Mouse (Mus musculus) adrenal gland, postnatal 4 days (tissue): Measurements from ENCODE around the gene Agr2. TPM values are rescaled to one million over a fixed set of nuclear protein-coding genes. Genes with fewer than 3 reads are reported as not detected.

Source experiments
- DNase-seq, 2 experiments: peaks; one replicate each; pipeline ENCODE4 v3.0.0; 2021 to 2022; ENCODE audit warnings: low spot score in 2 of 2, mixed read lengths in 2 of 2
- long read RNA-seq, 2 experiments: library from polyadenylated mRNA; stranded (forward); transcript quantifications; one replicate each; pipeline ENCODE4 v2.0.0; 2021
- total RNA-seq, 2 experiments: library from RNA; stranded (reverse); gene quantifications; 2 replicates each; pipeline ENCODE4 v1.2.3; 2021

Agr2 gene
- total RNA-seq, result not detected
- long read RNA-seq, experiment 1, result 0 reads
- long read RNA-seq, experiment 2, result 0 reads

- DNase-seq, result no peak
Measured at GRCm38 (mm10) chr12:35992711-35993110, at the start of gene Agr2. Gene Agr2, plus strand, starts transcription at chr12:35992907.

DNA sequence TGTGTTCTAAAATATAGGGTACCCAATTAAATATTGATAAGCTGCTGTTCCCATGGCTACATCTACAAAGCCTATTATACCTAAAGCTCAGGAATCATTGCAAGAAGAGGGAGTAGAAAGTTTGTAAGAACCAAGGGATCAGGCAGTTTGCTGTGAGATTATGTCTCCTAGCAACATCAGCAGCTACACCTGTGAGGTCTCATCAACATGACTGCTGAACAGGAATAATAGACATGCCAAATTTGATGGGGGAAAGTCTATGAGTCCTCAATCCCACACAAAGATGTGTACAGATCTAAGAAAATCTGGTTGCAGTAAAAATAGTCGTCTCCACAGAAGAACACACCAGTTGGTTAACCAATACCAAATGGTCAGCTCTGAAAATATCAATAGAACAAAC, 41.0 kb upstream of the Agr2 start:
- no peak for DNase-seq

DNA sequence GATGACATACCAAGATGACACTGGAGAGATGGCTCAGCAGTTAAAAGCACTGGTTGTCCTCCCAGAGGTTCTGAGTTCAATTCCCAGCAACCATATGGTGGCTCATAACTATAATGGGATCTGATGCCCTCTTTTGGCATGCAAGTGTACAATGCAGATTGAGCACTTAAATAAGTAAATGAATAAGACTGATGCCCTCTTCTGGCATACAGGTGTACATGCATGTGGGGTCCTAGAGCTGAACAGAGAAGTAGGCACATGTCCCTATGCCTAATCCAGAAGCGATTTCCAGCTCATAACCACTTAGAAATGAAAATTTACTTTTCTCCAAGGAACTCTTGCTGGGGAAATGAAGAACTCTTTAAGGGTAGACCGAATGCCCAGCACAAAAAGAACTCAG, 35.5 kb upstream of the Agr2 start:
- no peak for DNase-seq

- no peak for DNase-seq
Measured at GRCm38 (mm10) chr12:35966098-35966767, 26.5 kb upstream of the Agr2 start.

DNA sequence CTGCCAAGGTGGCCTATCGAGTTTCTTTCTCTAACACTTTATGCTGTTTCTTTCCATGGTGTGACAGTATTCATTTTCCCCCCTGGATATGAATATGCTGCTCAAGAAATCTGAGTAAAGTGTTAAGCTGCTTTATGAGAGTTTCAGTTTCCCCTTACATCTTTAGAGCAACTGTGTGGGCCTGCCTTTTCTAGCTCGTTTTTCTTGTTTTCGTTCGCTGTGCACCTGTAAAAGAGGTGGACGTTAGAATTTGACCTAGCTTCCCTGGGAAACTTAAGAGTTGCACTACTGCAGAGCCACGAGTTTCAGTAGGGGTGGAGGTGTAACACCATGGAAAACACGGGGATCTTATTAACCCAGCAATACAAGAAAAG, 26.0 kb upstream of the Agr2 start:
- DNase-seq, result no peak

DNA sequence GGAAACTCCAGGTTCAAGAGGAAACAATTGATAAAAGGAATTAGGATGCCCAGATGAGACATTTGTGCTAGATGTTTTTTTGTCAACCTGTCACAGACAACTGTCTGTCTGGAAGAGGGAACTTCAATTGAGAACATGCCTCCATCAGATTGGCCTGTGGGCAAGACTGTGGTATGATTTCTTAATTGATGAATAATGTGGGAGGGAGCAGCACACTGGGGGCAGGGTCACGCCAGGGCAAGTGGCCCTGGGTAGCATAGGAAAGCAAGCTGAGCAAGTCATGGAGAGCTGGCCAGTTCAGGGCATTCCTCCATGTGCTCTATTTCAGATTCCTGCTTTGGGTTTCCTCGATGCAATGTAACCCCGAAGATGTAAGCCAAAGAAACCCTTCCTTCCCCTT, 16.8 kb upstream of the Agr2 start:
- no peak for DNase-seq

DNA sequence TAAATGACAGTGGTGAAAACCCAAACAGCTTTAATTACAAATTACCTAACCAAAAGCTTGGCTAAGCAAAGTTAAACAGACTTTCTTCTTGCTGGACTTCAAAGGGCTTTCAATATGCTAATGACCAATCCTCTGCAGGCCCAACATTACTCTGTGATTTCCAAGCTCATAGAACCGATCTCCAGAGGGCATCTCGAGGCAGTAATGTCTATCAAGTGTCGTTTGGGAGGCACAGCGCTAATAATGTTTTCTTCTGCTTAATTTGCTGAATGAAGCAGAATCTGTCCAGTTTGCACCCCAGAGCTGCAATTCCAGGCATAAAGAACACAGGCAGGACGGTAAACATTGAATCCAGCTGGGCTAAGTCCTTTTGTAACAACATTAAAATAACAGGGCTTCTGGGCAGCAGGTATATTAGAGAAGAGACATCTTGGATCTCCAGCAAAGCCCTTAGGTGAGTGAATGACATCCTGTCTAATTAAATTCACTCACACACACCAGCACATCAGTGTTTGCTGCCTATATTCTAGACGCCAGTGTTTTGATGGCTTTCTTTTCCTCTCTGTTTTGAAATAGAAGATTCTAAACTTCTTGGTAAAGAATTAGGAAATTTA, 15.0 kb upstream of the Agr2 start:
- no peak for DNase-seq

DNA sequence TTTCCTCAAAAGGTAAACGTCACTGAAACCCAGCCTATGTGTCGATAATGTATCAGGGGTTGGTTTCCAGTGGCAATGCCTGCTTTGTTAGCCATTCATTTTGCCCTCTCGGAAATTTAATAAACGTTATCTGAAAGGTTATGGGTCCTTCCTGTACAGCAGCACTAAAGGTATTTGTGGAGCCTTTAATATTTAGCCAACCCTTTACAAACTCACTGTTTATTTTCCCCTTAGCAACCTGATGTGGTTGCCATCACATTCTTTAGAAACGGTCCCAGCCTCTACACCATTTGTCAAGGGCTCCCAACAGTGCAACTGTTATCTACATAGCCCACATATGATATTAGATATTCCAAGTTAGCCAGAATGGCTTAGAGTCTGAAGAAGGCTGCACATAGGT, 13.1 kb upstream of the Agr2 start:
- no peak for DNase-seq

DNA sequence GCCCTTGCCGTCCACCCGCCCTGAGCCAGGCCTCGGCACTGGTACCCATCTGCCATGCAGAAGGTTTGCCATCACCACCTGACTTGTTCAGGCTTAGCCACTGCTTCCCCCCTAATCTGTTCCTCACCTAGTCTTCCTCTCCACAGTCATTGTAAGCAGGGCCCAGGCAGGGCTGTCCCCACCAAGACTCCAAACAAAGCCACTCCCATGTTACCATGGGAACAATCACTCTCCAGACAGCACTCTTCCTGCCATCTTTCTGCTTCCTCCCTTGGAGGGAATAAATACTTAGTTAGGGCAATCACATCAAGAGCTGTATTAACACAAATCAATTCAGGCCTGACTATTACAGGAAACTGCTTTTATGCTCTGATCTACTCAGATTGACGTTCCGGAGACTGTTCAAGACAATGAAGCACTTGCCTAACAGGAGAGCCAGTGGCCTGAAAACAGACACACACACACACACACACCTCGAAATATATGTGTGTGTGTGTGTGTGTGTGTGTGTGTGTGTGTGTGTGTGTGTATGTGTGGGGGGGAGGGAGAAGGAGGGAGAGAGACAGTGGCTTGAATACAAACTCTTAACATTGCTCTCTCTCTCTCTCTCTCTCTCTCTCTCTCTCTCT, 10.9 kb upstream of the Agr2 start:
- DNase-seq, result no peak

- DNase-seq, result no peak
Measured at GRCm38 (mm10) chr12:35983472-35983871, 9.2 kb upstream of the Agr2 start.

DNA sequence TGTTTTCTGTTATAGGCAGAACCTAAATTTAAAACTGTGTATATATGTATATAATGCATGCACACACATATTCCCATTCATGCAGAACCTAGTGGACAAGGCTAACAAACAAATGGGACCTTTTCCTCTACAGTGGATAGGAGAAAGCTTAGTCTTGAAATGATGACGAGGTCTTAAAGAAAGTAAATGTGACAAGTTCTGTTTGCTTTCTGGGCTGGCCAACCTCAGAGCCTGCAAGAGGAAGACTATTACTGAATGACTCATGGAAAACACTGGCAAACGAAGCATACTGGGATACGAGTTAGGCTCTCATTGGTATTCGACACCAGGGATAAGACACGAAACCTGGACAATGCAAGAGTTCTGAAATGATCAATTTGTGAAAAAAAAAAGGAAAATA, 8.0 kb upstream of the Agr2 start:
- no peak for DNase-seq

DNA sequence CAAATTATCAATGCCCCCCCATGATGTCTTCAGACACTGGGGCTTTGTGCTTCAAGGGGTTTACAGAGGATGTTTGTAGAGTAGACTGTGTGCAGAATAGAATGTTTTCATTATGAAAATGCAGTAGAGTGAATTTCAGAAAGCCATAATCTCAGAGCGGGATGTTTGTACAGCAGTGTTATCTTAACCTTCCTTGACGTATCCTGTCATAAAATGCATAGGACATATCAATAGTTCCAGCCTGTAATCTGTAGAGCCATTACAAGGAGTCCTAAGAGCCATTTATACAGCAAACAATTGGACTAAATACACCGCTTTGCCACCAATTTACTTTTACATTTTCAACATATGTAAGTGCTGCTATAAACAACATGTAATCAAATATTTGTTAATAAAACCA, 876 bp downstream of the Agr2 start:
- DNase-seq, result no peak

DNA sequence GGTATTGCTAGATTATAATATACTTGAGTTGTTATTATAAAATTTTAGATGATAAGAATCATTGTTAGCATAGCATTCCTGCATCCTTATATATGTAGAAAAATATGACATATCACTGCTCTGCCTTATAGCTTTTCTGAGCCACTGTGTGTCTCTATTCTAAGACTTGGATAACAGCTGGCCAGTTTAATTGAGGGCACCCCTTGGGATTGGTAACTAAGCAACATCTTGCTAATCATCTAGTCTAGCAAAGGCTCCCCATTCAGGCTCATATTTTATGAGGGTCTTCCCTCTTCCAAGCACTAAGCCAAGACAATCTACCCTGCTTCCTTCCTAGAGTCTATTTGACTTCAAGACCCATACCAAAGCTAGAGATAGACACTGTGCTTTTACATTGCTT, 1.4 kb downstream of the Agr2 start:
- no peak for DNase-seq

DNA sequence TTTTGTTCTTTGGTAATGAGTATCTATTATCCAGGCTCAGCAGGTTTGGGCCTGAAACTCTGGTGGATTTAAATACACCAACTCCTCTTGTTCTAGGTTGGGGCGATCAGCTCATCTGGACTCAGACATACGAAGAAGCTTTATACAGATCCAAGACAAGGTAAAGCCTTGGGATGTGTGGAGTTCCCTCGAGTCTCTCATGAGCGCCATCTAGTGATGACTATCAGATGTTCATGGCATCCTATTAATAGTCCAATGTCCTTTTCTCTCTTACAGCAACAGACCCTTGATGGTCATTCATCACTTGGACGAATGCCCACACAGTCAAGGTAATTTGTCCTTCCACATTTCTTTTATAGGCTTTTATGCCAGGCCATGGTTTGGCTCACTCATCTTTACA, 3.1 kb downstream of the Agr2 start:
- peak in 1 of 2 experiments; percentile 8 for DNase-seq

GRCm38 (mm10) chr12:36004714-36005113, 12.0 kb downstream of the Agr2 start:
- no peak for DNase-seq

DNA sequence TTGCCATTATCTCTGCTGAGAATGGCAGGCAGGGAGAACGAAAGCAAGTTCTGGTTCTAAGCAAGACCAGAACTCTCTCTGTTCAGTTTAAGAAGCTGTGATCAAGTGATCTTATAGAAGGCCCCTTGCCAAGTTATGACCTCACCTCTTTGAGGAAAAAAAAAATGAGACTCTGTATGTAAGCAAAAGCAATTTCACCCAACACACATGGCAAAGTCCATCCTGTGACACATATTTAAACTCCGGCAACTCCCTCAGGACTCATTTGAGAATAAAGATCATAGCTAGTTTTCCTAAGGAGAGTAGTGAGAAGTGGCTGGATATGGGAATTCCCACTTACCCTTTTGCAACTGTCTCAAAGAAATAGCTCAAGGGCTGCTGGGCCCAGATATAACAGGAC, 14.9 kb downstream of the Agr2 start:
- no peak for DNase-seq

GRCm38 (mm10) chr12:36008364-36009047, 15.8 kb downstream of the Agr2 start:
- no peak for DNase-seq

- DNase-seq, result no peak
Measured at GRCm38 (mm10) chr12:36013216-36013910, 20.7 kb downstream of the Agr2 start.

DNA sequence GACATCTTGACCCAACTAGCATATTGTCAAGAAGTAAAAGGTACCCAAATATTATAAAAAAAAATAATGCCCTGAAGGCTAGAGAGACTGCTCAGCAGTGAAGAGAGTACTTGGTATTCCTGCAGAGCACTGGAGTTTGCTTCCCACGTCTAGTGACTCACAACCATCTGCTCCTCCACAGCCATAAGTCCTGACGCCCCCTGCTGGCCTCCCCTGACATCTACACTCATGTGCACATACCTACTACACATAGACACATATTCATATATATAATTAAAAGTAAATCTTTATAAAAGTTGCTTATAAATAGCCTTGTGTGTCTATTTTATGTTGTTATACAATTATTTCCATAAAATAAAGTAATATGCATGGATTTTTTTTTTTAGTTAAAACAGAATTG, 25.1 kb downstream of the Agr2 start:
- DNase-seq, result no peak

- no peak for DNase-seq
Measured at GRCm38 (mm10) chr12:36019572-36019971, 26.9 kb downstream of the Agr2 start.

DNA sequence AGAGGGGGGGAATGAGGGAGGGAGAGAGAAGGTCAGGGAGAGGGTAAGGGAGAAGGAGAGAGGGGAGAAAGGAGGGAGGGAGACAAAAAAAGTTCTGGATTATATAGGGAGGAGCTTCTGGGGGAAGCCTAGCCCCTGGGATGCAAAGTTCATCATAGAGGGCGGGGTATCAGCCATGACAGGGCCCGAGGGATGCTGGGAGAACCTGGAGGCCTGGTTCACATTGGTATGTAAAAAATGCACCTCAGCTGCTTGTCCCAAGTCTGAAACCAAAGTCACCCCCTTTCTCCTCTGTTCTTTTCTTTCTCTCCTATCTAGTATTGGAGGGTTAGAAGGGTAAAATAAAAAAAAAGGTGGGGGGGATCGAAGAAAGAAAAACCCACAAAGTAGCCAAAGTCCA, 27.4 kb downstream of the Agr2 start:
- no peak for DNase-seq

DNA sequence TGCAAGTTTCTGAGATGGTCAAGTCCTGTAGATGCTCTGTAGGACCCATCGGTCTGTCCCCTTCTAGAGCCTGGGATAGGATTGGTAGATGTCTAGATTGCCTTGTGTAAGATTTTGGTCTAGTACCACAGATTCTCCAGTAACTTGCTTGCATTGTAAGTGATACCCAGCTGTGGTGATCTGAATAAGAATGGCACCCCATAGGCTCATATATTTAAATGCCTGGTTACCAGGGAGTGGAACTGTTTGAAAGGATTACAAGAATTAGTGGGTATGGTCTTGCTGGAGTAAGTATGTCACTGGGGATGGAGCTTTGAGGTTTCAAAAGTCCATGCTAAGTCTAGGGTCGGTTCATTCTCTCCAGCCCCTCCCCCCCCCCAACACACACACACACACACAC, 28.0 kb downstream of the Agr2 start:
- no peak for DNase-seq
